14 mouse cellular contexts compared by ENCODE assay signal in the genomic region with DNA sequence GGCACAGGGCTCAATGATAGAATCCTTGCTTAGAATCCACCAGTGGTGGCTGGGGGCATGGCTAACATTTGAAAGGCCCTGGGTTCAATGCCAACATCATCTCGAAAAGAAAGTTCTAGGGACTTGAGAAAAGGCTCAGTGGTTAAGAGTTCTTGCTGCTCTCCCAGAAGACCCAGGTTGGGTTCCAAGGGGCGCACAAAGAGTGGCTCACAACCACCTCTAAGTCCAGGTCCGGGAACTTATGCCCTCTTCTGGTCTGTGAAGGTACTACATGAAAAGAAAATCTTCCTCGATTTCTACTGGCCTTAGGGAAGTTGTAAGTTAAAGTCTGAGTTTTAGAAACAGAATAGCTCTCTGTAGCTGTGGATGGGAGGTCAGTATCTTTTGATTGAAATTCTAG. TPM values are rescaled to one million over a fixed set of nuclear protein-coding genes. Genes with fewer than 3 reads are reported as not detected.
A peak's percentile ranks its signal among the peaks of the same experiment; 100 is the strongest.
DNase-seq lines count a peak whose midpoint lies in the region; ATAC-seq and TF ChIP-seq lines count a peak whose summit lies in the region.
"Had no signal": no experiment of that assay in that cellular context is flagged by ENCODE, and none has a peak within 500 bp of the region (broad histone marks: within the 10 kb centered on the region; RNA-seq: fewer than 3 reads in every experiment).

No protein-coding gene starts in this region.

- TF ChIP-seq CTCF in kidney, postnatal 0 days (IDR thresholded peaks at IDR 0.05; ENCODE audit: low read depth), result peak; percentile 38
- TF ChIP-seq CTCF in E14TG2a.4 (conservative IDR thresholded peaks at IDR 0.05; ENCODE audit: low read length), result peak; percentile 19; the same call in 1 of the 2 replicates

- no peak overlapping the region for H3K4me3 ChIP-seq in kidney, postnatal 0 days (replicated peaks; ENCODE audit: low read depth, low read length)
- no peak overlapping the region for H3K4me3 ChIP-seq in kidney, embryonic 14.5 days (ENCODE audit: low read length)
- H3K4me3 ChIP-seq in E14TG2a.4 (replicated peaks; ENCODE audit: low read length), result no peak overlapping the region
- H3K4me3 ChIP-seq in forebrain, embryonic 16.5 days (replicated peaks; ENCODE audit: low read length), result no peak overlapping the region
- H3K4me3 ChIP-seq: erythroblast, embryonic 14.5 days; heart, embryonic 13.5 days had no signal

- H3K27me3 ChIP-seq in kidney, postnatal 0 days (ENCODE audit: insufficient read depth, low read length), result no peaks in the 10 kb centered on the region
- no peaks in the 10 kb centered on the region for H3K27me3 ChIP-seq in kidney, embryonic 14.5 days (ENCODE audit: control insufficient read depth, insufficient read depth, low read length)
- H3K27me3 ChIP-seq in E14TG2a.4 (ENCODE audit: insufficient read depth, low read length), result peaks cover 8% of the 10 kb centered on the region
- no peaks in the 10 kb centered on the region for H3K27me3 ChIP-seq in forebrain, embryonic 16.5 days (replicated peaks; ENCODE audit: control insufficient read depth, insufficient read depth, low read length)
- H3K27me3 ChIP-seq: heart, embryonic 13.5 days had no signal

- H3K9ac ChIP-seq in kidney, postnatal 0 days (ENCODE audit: low read depth, low read length), result no peak overlapping the region
- no peak overlapping the region for H3K9ac ChIP-seq in kidney, embryonic 14.5 days (ENCODE audit: low read depth, low read length)
- no peak overlapping the region for H3K9ac ChIP-seq in forebrain, embryonic 16.5 days (replicated peaks; ENCODE audit: low read depth, low read length)
- H3K9ac ChIP-seq: heart, embryonic 13.5 days had no signal

- no peaks in the 10 kb centered on the region for H3K4me1 ChIP-seq in kidney, postnatal 0 days (replicated peaks; ENCODE audit: insufficient read depth, low read length)
- H3K4me1 ChIP-seq in kidney, embryonic 14.5 days (ENCODE audit: control insufficient read depth, insufficient read depth, low read length), result no peaks in the 10 kb centered on the region
- peaks cover 11% of the 10 kb centered on the region for H3K4me1 ChIP-seq in E14TG2a.4 (replicated peaks; ENCODE audit: low read depth, low read length)
- H3K4me1 ChIP-seq in forebrain, embryonic 16.5 days (replicated peaks; ENCODE audit: control insufficient read depth, insufficient read depth, low read length), result no peaks in the 10 kb centered on the region
- H3K4me1 ChIP-seq: heart, embryonic 13.5 days had no signal

- H3K36me3 ChIP-seq in kidney, postnatal 0 days (ENCODE audit: insufficient read depth, low read length), result peaks cover 11% of the 10 kb centered on the region
- peaks cover 15% of the 10 kb centered on the region for H3K36me3 ChIP-seq in kidney, embryonic 14.5 days (ENCODE audit: control insufficient read depth, insufficient read depth, low read length)
- 0 out of 2 replicates have a peak, but pooled peaks cover 2% of the 10 kb centered on the region for H3K36me3 ChIP-seq in E14TG2a.4 (ENCODE audit: insufficient read depth, low read length)
- peaks cover 16% of the 10 kb centered on the region for H3K36me3 ChIP-seq in forebrain, embryonic 16.5 days (ENCODE audit: control insufficient read depth, insufficient read depth)

- H3K4me2 ChIP-seq in kidney, postnatal 0 days (ENCODE audit: low read length), result no peak overlapping the region
- no peak overlapping the region for H3K4me2 ChIP-seq in kidney, embryonic 14.5 days (replicated peaks; ENCODE audit: low read depth, low read length)
- no peak overlapping the region for H3K4me2 ChIP-seq in forebrain, embryonic 16.5 days (ENCODE audit: low read length)
- H3K4me2 ChIP-seq: heart, embryonic 13.5 days had no signal

- WGBS in kidney, postnatal 0 days, result 53% methylated on average over 4 of the region's 4 CpGs
- WGBS in kidney, embryonic 14.5 days, result 47% methylated on average over 4 of the region's 4 CpGs
- WGBS in forebrain, embryonic 16.5 days, result 52% methylated on average over 4 of the region's 4 CpGs

- ATAC-seq in kidney, postnatal 0 days (replicated peaks; ENCODE audit: low FRiP score, low read depth), result no peak
- no peak for ATAC-seq in kidney, embryonic 14.5 days (ENCODE audit: low FRiP score, low TSS enrichment)
- ATAC-seq in granulocyte monocyte progenitor cell, adult 5-6 weeks (replicated peaks; ENCODE audit: poor library complexity, severe bottlenecking), result peak; percentile 42
- ATAC-seq in forebrain, embryonic 16.5 days, result no peak
- ATAC-seq in erythroblast, adult 5-6 weeks (replicated peaks; ENCODE audit: low FRiP score, poor library complexity, severe bottlenecking), result no peak; the same call in 1 of the 2 replicates

- no peak for DNase-seq in kidney, postnatal 0 days (ENCODE audit: low spot score)
- peak; percentile 38 for DNase-seq in 416B (ENCODE audit: low read depth)
- DNase-seq: adrenal gland, adult 2 months; kidney, postnatal 4 days had no signal

- no peaks in the 10 kb centered on the region for H3K9me3 ChIP-seq in kidney, postnatal 0 days (replicated peaks; ENCODE audit: low read length)
- H3K9me3 ChIP-seq in kidney, embryonic 14.5 days (ENCODE audit: control insufficient read depth, low read length), result no peaks in the 10 kb centered on the region
- H3K9me3 ChIP-seq in E14TG2a.4 (ENCODE audit: low read length), result no peaks in the 10 kb centered on the region
- no peaks in the 10 kb centered on the region for H3K9me3 ChIP-seq in forebrain, embryonic 16.5 days (ENCODE audit: control insufficient read depth, low read length)

- no peak overlapping the region for H3K27ac ChIP-seq in kidney, postnatal 0 days
- H3K27ac ChIP-seq in kidney, embryonic 14.5 days (ENCODE audit: low read depth, low read length), result no peak overlapping the region
- no peak overlapping the region for H3K27ac ChIP-seq in forebrain, embryonic 16.5 days (ENCODE audit: low read length)
- H3K27ac ChIP-seq: heart, embryonic 13.5 days had no signal

RNA-seq across cellular contexts. Expression of gene Zfp61, which starts 14.9 kb away (rescaled TPM):
- 22.9 and 24.6 TPM in 2 replicates for polyA plus RNA-seq in kidney, postnatal 0 days (2015; fragmentation: Nextera tagmentation; extraction: Ambion mirVana)
- 31.3 and 39.5 TPM in 2 replicates for polyA plus RNA-seq in kidney, embryonic 14.5 days (2014; fragmentation: Nextera tagmentation; extraction: Ambion mirVana)
- total RNA-seq in granulocyte monocyte progenitor cell, adult 5-6 weeks (2014; fragmentation: Nextera tagmentation), result 16.5 and 16.8 TPM in 2 replicates
- 16.7 and 27.7 TPM in 2 replicates for total RNA-seq in granulocyte monocyte progenitor cell, adult 5-6 weeks (2017)
- polyA plus RNA-seq in forebrain, embryonic 16.5 days (2015; fragmentation: Nextera tagmentation; extraction: Ambion mirVana), result 56.0 and 56.3 TPM in 2 replicates
- total RNA-seq in erythroblast, adult 5-6 weeks (2015; ENCODE audit: low replicate concordance), result 1.2 and 2.1 TPM in 2 replicates
- total RNA-seq in erythroblast, adult 5-6 weeks (2017; ENCODE audit: low replicate concordance), result 0.77 and 4.0 TPM in 2 replicates
- polyA plus RNA-seq: erythroblast, embryonic 14.5 days had no signal

RNA-seq across cellular contexts. Expression of gene Zfp93, which starts 15.9 kb away (rescaled TPM):
- 7.5 and 8.9 TPM in 2 replicates for polyA plus RNA-seq in kidney, postnatal 0 days (2015; fragmentation: Nextera tagmentation; extraction: Ambion mirVana)
- 6.3 and 11.8 TPM in 2 replicates for polyA plus RNA-seq in kidney, embryonic 14.5 days (2014; fragmentation: Nextera tagmentation; extraction: Ambion mirVana)
- total RNA-seq in granulocyte monocyte progenitor cell, adult 5-6 weeks (2014; fragmentation: Nextera tagmentation), result 1.3 and 3.9 TPM in 2 replicates
- 1.1 and 3.0 TPM in 2 replicates for total RNA-seq in granulocyte monocyte progenitor cell, adult 5-6 weeks (2017)
- polyA plus RNA-seq in forebrain, embryonic 16.5 days (2015; fragmentation: Nextera tagmentation; extraction: Ambion mirVana), result 11.7 and 12.8 TPM in 2 replicates
- total RNA-seq in erythroblast, adult 5-6 weeks (2015; ENCODE audit: low replicate concordance), result not detected in 2 replicates
- total RNA-seq in erythroblast, adult 5-6 weeks (2017; ENCODE audit: low replicate concordance), result 0.70 TPM in 1 of 2 replicates, not detected in the other
- polyA plus RNA-seq: erythroblast, embryonic 14.5 days had no signal

RNA-seq across cellular contexts. Expression of gene Zfp94, which starts 30.4 kb away (rescaled TPM):
- polyA plus RNA-seq in kidney, postnatal 0 days (2015; fragmentation: Nextera tagmentation; extraction: Ambion mirVana), result 9.8 and 10.0 TPM in 2 replicates
- polyA plus RNA-seq in kidney, embryonic 14.5 days (2014; fragmentation: Nextera tagmentation; extraction: Ambion mirVana), result 9.6 and 10.3 TPM in 2 replicates
- total RNA-seq in granulocyte monocyte progenitor cell, adult 5-6 weeks (2014; fragmentation: Nextera tagmentation), result 5.8 and 6.0 TPM in 2 replicates
- 2.0 and 3.4 TPM in 2 replicates for total RNA-seq in granulocyte monocyte progenitor cell, adult 5-6 weeks (2017)
- polyA plus RNA-seq in forebrain, embryonic 16.5 days (2015; fragmentation: Nextera tagmentation; extraction: Ambion mirVana), result 25.9 and 26.6 TPM in 2 replicates
- total RNA-seq in erythroblast, adult 5-6 weeks (2015; ENCODE audit: low replicate concordance), result 1.0 TPM in 1 of 2 replicates, not detected in the other
- 0.34 and 1.3 TPM in 2 replicates for total RNA-seq in erythroblast, adult 5-6 weeks (2017; ENCODE audit: low replicate concordance)

RNA-seq across cellular contexts. Expression of gene Zfp108, which starts 31.5 kb away (rescaled TPM):
- 3.2 and 3.3 TPM in 2 replicates for polyA plus RNA-seq in kidney, postnatal 0 days (2015; fragmentation: Nextera tagmentation; extraction: Ambion mirVana)
- polyA plus RNA-seq in kidney, embryonic 14.5 days (2014; fragmentation: Nextera tagmentation; extraction: Ambion mirVana), result 1.6 and 3.5 TPM in 2 replicates
- total RNA-seq in granulocyte monocyte progenitor cell, adult 5-6 weeks (2014; fragmentation: Nextera tagmentation), result 1.5 and 3.1 TPM in 2 replicates
- total RNA-seq in granulocyte monocyte progenitor cell, adult 5-6 weeks (2017), result 2.6 and 3.3 TPM in 2 replicates
- polyA plus RNA-seq in forebrain, embryonic 16.5 days (2015; fragmentation: Nextera tagmentation; extraction: Ambion mirVana), result 5.7 and 6.3 TPM in 2 replicates
- total RNA-seq in erythroblast, adult 5-6 weeks (2015; ENCODE audit: low replicate concordance), result 2.9 TPM in 1 of 2 replicates, not detected in the other
- not detected in 2 replicates for total RNA-seq in erythroblast, adult 5-6 weeks (2017; ENCODE audit: low replicate concordance)
- polyA plus RNA-seq: erythroblast, embryonic 14.5 days had no signal

RNA-seq across cellular contexts. Expression of gene Tescl, which starts 47.6 kb away (rescaled TPM):
- polyA plus RNA-seq in kidney, postnatal 0 days (2015; fragmentation: Nextera tagmentation; extraction: Ambion mirVana), result 0.27 and 0.45 TPM in 2 replicates
- 0.26 and 0.31 TPM in 2 replicates for polyA plus RNA-seq in kidney, embryonic 14.5 days (2014; fragmentation: Nextera tagmentation; extraction: Ambion mirVana)
- not detected in 2 replicates for total RNA-seq in granulocyte monocyte progenitor cell, adult 5-6 weeks (2014; fragmentation: Nextera tagmentation)
- total RNA-seq in granulocyte monocyte progenitor cell, adult 5-6 weeks (2017), result not detected in 2 replicates
- polyA plus RNA-seq in forebrain, embryonic 16.5 days (2015; fragmentation: Nextera tagmentation; extraction: Ambion mirVana), result not detected in 2 replicates
- total RNA-seq in erythroblast, adult 5-6 weeks (2015; ENCODE audit: low replicate concordance), result not detected in 2 replicates
- total RNA-seq in erythroblast, adult 5-6 weeks (2017; ENCODE audit: low replicate concordance), result not detected in 2 replicates
- total RNA-seq: common myeloid progenitor, adult 5-6 weeks; megakaryocyte, adult 5-6 weeks had no signal
- polyA plus RNA-seq: erythroblast, embryonic 14.5 days; heart, embryonic 13.5 days; liver, embryonic 16.5 days had no signal
